Mouse (Mus musculus) heart, postnatal 0 days (tissue): ENCODE measurements around the gene Usp25. TPM values are rescaled to one million over a fixed set of nuclear protein-coding genes. Genes with fewer than 3 reads are reported as not detected.

Source experiments
- ATAC-seq: fragments of 200-750 bp; cut with Nextera tagmentation; 2 replicates; pipeline ENCODE4 v1.8.0; 2017; ENCODE audit warnings: low read depth, moderate number of reproducible peaks, moderate library complexity; ENCODE audit not compliant: insufficient read depth
- DNase-seq: peaks from one replicate; pipeline ENCODE4 v3.0.0-alpha.2; 2016; ENCODE audit warnings: low spot score
- H3K27ac ChIP-seq: fragments of 300-500 bp; sonication (generic); 2 replicates; pipeline ENCODE4 v1.5.1; 2014; ENCODE audit warnings: low read depth, mild to moderate bottlenecking
- H3K27me3 ChIP-seq: fragments of 300-500 bp; sonication (generic); 2 replicates; pipeline ENCODE4 v1.6.1; 2014; ENCODE audit warnings: low read length, mixed read lengths; ENCODE audit not compliant: control insufficient read depth, insufficient read depth
- H3K36me3 ChIP-seq: fragments of 300-500 bp; sonication (generic); replicated peaks from 2 replicates; pipeline ENCODE4 v1.6.1; 2014; ENCODE audit warnings: low read length, mixed read lengths; ENCODE audit not compliant: control insufficient read depth, insufficient read depth
- H3K4me1 ChIP-seq: fragments of 300-500 bp; sonication (generic); 2 replicates; pipeline ENCODE4 v1.6.1; 2014; ENCODE audit warnings: antibody characterized with exemption; ENCODE audit not compliant: control insufficient read depth, insufficient read depth
- H3K4me2 ChIP-seq: fragments of 300-500 bp; sonication (generic); 2 replicates; pipeline ENCODE4 v1.6.1; 2014; ENCODE audit warnings: low read depth, mild to moderate bottlenecking, low read length, moderate library complexity
- H3K4me3 ChIP-seq: fragments of 300-500 bp; sonication (generic); 2 replicates; pipeline ENCODE4 v1.5.1; 2014; ENCODE audit warnings: low read depth, low read length
- H3K9ac ChIP-seq: fragments of 300-500 bp; sonication (generic); replicated peaks from 2 replicates; pipeline ENCODE4 v1.6.1; 2014; ENCODE audit warnings: low read depth, low read length, mixed read lengths
- H3K9me3 ChIP-seq: fragments of 300-500 bp; sonication (generic); replicated peaks from 2 replicates; pipeline ENCODE4 v1.6.1; 2016; ENCODE audit warnings: low read length; ENCODE audit not compliant: control insufficient read depth
- CTCF ChIP-seq: IDR thresholded peaks from 2 replicates; pipeline ENCODE4 v1.5.1; 2016; ENCODE audit warnings: antibody characterized with exemption, control low read depth, low read depth
- EP300 ChIP-seq: IDR thresholded peaks from 2 replicates; pipeline ENCODE4 v1.6.1; 2016; ENCODE audit warnings: antibody characterized with exemption, low read depth
- WGBS: fragments of 180-500 bp; shearing (Covaris S2); extraction: QIAGEN DNeasy Blood & Tissue Kit; methylation state at CpG from one replicate; pipeline ENCODE4 v1.1.7; 2014; 5-methylcytosine and 5-hydroxymethylcytosine counted together
- polyA plus RNA-seq: library from polyadenylated mRNA; unstranded; fragments of >200 nt; fragmentation: Nextera tagmentation; extraction: Ambion mirVana; gene quantifications from 2 replicates; pipeline ENCODE4 v1.2.1, GENCODE M21; 2015
- total RNA-seq: library from RNA; depleted of rRNA; stranded (reverse); fragments of >200 nt; gene quantifications from 2 replicates; pipeline ENCODE4 v1.2.3, GENCODE M21; 2014; ENCODE audit warnings: low replicate concordance

Usp25 gene
- total and polyA plus RNA-seq, 2 experiments from 2014 or later = 25.4 to 39.1 TPM

DNA sequence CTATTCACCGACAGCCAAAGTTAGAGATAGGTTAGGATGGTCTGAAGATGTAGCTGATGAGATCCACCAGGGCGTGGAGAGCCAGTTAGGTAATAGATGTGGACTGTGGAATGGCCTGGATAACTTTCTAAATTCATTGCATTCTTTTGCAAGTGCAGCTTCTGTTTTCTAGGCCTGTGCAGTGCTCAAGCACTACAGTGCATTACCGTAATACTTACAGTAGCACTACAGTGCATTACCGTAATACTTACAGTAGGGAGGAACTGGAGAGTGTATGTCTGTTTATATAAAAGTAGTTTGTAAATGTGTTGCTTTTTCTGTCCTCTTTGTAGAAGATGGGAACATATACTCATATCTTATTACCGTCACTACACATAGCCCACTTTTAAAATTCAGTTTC, 28.1 kb downstream of the Usp25 start:
- H3K4me3 ChIP-seq = no peak overlapping the region
- peak overlapping the region; percentile 25 for H3K4me2 ChIP-seq
- no peak overlapping the region for H3K9ac ChIP-seq
- no peak for TF ChIP-seq EP300
- no peak for TF ChIP-seq CTCF
- ATAC-seq = peak; percentile 69
- H3K27me3 ChIP-seq = no peaks in the 10 kb centered on the region
- peaks cover 12% of the 10 kb centered on the region for H3K4me1 ChIP-seq
- peaks cover 26% of the 10 kb centered on the region for H3K36me3 ChIP-seq
- no peaks in the 10 kb centered on the region for H3K9me3 ChIP-seq
- WGBS = 44% methylated on average over 5 of the region's 5 CpGs
- peak; percentile 58 for DNase-seq
- H3K27ac ChIP-seq = no peak overlapping the region

DNA sequence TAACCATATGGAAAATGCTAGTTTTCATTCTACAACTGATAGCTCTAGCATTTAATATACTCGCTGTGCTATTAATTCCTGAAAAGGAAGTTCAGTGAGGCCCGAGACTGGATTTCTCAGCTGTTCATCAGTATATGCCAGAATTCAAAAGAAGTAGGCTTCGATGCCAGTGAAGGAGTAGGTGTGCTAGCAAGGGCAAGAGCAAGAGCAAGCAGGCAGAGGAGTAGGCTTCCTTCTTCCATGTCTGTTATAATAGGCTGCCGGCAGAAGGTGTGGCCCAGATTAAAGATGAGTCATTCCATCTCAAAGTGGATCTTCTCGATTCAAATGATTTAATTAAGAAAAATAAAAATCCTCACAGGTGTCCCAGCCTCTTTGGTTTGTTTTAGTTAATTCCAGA, 30.0 kb downstream of the Usp25 start:
- H3K9me3 ChIP-seq = no peaks in the 10 kb centered on the region
- H3K4me2 ChIP-seq = no peak overlapping the region
- H3K4me1 ChIP-seq = peaks cover 12% of the 10 kb centered on the region
- H3K27ac ChIP-seq = no peak overlapping the region
- WGBS = 87% methylated on average over 5 of the region's 5 CpGs
- DNase-seq (no peak), ATAC-seq (no peak)
- no peak overlapping the region for H3K4me3 ChIP-seq
- no peaks in the 10 kb centered on the region for H3K27me3 ChIP-seq
- peaks cover 18% of the 10 kb centered on the region for H3K36me3 ChIP-seq
- TF ChIP-seq CTCF (no peak), EP300 (no peak)
- no peak overlapping the region for H3K9ac ChIP-seq

DNA sequence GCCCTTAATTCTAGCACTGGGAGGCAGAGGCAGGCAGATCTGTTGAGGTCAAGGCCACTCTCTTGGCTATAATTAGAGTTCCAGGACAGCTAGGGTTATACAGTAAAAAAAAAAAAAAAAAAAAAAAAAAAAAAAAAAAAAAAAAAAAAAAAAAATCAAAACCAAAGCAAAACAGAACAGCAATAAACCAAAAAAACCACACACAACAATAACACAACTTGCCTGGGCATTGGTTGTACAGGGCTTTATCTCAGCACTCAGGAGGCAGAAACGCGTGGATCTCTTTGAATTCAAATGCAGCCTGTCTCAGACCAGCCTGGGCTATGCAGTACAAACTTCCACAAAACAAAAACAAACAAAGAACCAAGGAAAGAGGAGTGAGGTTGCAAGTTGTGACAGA, 40.7 kb downstream of the Usp25 start:
- H3K4me3 ChIP-seq = no peak overlapping the region
- no peak for DNase-seq
- H3K4me1 ChIP-seq = no peaks in the 10 kb centered on the region
- TF ChIP-seq CTCF (no peak), EP300 (no peak)
- WGBS = 92% methylated on average over 2 of the region's 2 CpGs
- H3K27me3 ChIP-seq = no peaks in the 10 kb centered on the region
- H3K36me3 ChIP-seq = peaks cover 56% of the 10 kb centered on the region
- H3K9me3 ChIP-seq = no peaks in the 10 kb centered on the region
- H3K9ac ChIP-seq = no peak overlapping the region
- H3K27ac ChIP-seq = no peak overlapping the region
- H3K4me2 ChIP-seq = no peak overlapping the region
- ATAC-seq = no peak

DNA sequence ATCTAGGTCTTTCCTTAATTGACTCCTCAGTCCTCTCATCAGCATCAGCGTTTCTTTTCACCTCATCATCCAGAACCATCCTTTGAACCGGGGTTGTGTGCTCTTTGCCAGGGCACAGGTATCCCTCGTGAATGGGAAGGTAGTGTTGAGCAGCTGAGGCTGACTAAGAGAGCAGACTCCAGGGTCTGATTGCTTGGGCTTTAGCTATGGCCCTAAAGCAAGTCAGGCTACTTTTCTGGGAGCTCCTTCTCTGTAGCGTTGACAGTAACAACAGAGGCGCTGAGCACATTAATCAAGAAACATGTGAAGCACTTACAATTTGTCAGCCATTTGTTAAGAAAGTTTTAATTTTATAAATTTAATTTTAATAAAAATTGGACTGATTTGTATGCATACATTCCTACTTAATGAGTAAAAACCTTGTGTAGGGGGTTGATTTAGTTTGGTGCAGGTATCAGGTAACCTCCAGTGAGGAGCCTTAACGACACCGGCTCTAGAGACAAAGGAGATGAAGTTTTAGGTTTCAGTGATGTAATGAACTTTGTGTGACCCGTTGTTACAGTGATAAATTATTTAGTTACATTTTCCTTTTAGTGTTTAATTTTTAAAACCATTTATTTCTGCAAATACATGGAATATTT, 42.1 kb downstream of the Usp25 start:
- Histone ChIP-seq H3K27ac (no peak overlapping the region), H3K36me3 (peaks cover 51% of the 10 kb centered on the region), H3K9ac (no peak overlapping the region), H3K27me3 (no peaks in the 10 kb centered on the region), H3K4me3 (no peak overlapping the region), H3K4me2 (no peak overlapping the region), H3K4me1 (no peaks in the 10 kb centered on the region), H3K9me3 (no peaks in the 10 kb centered on the region)
- ATAC-seq = no peak
- no peak for TF ChIP-seq EP300
- no peak for TF ChIP-seq CTCF
- 82% methylated on average over 8 of the region's 8 CpGs for WGBS
- DNase-seq = no peak

- H3K27me3 ChIP-seq = no peaks in the 10 kb centered on the region
- WGBS = 77% methylated on average over 8 of the region's 8 CpGs
- H3K27ac ChIP-seq = no peak overlapping the region
- H3K4me3 ChIP-seq = no peak overlapping the region
- DNase-seq (no peak), ATAC-seq (no peak)
- no peak overlapping the region for H3K9ac ChIP-seq
- TF ChIP-seq CTCF (no peak), EP300 (no peak)
- no peaks in the 10 kb centered on the region for H3K4me1 ChIP-seq
- no peak overlapping the region for H3K4me2 ChIP-seq
- H3K9me3 ChIP-seq = no peaks in the 10 kb centered on the region
- peaks cover 54% of the 10 kb centered on the region for H3K36me3 ChIP-seq
Observed at GRCm38 (mm10) chr16:77056160-77056520, 42.6 kb downstream of the Usp25 start.

DNA sequence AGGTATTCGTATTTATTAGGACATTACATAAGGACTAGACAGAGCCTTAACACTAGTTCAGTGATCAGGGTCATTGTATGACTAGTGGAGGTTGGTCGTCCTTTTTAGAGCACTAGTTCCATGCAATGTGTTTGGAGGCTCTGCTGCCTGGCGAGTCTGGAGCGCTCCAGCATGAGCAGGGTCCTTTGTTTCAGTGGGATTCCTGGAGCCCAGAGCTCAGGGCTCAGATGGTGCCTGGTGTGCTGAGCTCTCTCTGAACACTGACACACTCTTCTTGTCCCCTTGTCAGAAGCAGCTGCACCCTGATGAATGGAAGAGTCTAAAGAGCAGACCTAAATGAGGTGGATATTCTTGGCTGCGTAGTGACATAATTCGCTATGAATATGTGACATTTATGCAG, 45.1 kb downstream of the Usp25 start:
- no peaks in the 10 kb centered on the region for H3K4me1 ChIP-seq
- H3K4me3 ChIP-seq = no peak overlapping the region
- TF ChIP-seq CTCF = no peak
- TF ChIP-seq EP300 = no peak
- no peaks in the 10 kb centered on the region for H3K27me3 ChIP-seq
- DNase-seq (no peak), ATAC-seq (no peak)
- no peak overlapping the region for H3K4me2 ChIP-seq
- no peak overlapping the region for H3K27ac ChIP-seq
- 86% methylated on average over 6 of the region's 6 CpGs for WGBS
- peaks cover 58% of the 10 kb centered on the region for H3K36me3 ChIP-seq
- no peak overlapping the region for H3K9ac ChIP-seq
- H3K9me3 ChIP-seq = no peaks in the 10 kb centered on the region
